Mouse (Mus musculus): ENCODE results near the gene Papln.

The Papln gene

DNA sequence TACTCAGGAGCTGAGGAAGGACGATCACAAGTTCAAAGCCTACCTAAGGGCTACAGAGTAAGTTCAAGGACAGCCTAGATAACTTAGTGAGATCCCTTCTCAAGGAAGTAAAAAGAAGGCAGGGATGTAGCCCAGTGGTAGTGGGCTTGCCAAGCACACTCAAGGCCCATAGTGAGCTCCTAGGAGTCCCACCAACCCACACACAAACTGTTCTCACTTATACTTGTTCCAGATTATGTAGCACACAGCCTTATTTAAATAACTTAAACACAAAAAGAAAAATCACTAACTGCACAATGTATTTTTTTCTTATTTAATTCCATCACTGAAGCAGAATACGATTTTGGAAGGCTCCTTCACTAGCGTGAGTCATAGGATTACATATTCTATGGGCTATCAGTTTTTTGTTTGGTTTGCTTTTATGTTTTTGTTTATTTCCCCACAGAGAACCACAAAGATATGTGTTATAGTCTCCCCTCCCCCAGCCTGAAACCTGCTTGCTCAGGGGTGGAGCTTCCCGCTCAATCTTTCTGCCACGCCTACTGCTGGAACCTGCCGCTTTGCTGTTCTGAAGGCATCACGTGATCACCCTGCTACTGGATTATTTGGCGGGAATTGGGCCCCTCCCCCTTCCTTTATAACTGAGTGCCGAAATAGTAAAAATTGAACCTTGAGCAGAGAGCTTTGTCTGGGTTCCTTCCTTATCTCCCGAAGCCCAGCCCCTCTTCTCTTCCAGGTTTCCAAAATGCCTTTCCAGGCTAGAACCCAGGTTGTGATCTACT lies 78.2 kb downstream of the Papln start:
- DNase-seq = no peak
